Mouse (Mus musculus): ENCODE data around the gene Mvd. TPM values are rescaled to one million over a fixed set of nuclear protein-coding genes. Genes with fewer than 3 reads are reported as not detected.

Gene Mvd
- polyA plus RNA-seq, 1 experiment from 2014 or later: 64.9 TPM

DNA sequence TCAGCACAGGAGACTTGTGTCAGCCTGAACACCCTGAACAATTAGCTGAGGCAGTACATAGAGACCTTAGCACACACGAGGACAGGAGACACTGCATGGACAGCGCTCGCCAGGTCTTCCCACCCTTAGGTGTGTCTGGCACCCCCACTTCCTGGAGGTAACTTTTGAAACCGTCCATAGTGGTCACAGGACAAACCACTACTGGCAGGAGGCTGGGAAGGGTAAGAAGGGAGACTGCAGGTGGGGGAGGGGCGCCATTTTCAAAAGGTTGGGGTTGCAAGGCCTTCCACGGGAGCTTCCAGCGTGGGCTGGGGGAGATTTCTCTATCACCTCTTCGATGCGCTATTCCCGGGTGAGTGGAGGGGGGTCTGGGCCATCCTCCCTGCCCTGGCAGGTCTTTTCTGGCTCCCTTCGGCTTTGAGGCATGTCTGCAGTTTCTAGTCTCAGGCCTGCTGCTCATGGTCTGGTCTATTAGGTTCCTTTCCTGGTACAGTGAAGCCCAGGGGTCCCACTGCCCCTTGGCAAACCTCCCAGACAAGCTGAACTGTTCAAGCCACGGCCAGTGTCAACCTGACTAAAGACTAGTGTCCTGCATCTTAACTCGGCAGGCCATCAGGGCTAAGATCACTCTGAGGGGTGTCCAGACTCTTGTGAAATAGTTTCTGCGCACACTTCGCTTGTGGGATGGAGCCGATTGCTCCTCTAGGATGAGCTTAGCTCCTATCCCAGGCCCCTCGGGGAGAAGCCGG is 11.4 kb downstream of the Mvd start:
- WGBS: 45% methylated on average over 18 of the region's 18 CpGs
- H3K9me3 ChIP-seq (replicated peaks): no peaks in the 10 kb centered on the region
- peaks cover 23% of the 10 kb centered on the region for H3K4me1 ChIP-seq
- peak overlapping the region; percentile 63 for H3K4me3 ChIP-seq
- DNase-seq (ENCODE audit: low spot score): peak; percentile 54
- H3K27ac ChIP-seq: peak overlapping the region; percentile 84
- H3K36me3 ChIP-seq: peaks cover 41% of the 10 kb centered on the region
- no peaks in the 10 kb centered on the region for H3K27me3 ChIP-seq (ENCODE audit: low read depth, poor library complexity, severe bottlenecking)

DNA sequence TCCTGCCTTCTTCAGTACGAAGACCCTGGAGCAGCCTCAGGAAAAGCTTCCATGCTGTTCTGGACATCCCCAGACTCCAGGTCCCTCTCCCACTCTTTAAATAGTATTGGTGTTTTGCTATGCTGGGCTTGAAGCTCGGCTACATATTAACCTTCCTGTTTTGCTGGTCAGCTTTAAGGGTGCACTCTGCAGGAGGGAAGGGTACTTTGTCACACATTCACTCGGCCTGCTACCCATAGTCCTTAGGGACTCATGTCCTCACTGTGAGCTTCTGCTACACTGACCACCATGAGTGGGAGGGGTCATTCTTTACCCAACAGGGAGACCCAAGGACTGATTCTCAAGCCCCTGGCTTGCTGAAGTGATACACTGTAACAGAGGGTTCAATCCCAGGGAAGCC is 12.6 kb downstream of the Mvd start:
- H3K9me3 ChIP-seq (replicated peaks): no peaks in the 10 kb centered on the region
- DNase-seq (ENCODE audit: low spot score): no peak
- peaks cover 35% of the 10 kb centered on the region for H3K36me3 ChIP-seq
- no peak overlapping the region for H3K27ac ChIP-seq
- peaks cover 23% of the 10 kb centered on the region for H3K4me1 ChIP-seq
- WGBS: 83% methylated on average over 3 of the region's 3 CpGs
- no peaks in the 10 kb centered on the region for H3K27me3 ChIP-seq (ENCODE audit: low read depth, poor library complexity, severe bottlenecking)
- no peak overlapping the region for H3K4me3 ChIP-seq

- Histone ChIP-seq H3K27ac (no peak overlapping the region), H3K9me3 (replicated peaks) (no peaks in the 10 kb centered on the region), H3K4me1 (peaks cover 23% of the 10 kb centered on the region), H3K4me3 (no peak overlapping the region), H3K36me3 (peaks cover 30% of the 10 kb centered on the region), H3K27me3 (ENCODE audit: low read depth, poor library complexity, severe bottlenecking) (no peaks in the 10 kb centered on the region)
- 87% methylated on average over 10 of the region's 10 CpGs for WGBS
- DNase-seq (ENCODE audit: low spot score): no peak
Observed at GRCm38 (mm10) chr8:122430058-122430636, 13.1 kb downstream of the Mvd start.

DNA sequence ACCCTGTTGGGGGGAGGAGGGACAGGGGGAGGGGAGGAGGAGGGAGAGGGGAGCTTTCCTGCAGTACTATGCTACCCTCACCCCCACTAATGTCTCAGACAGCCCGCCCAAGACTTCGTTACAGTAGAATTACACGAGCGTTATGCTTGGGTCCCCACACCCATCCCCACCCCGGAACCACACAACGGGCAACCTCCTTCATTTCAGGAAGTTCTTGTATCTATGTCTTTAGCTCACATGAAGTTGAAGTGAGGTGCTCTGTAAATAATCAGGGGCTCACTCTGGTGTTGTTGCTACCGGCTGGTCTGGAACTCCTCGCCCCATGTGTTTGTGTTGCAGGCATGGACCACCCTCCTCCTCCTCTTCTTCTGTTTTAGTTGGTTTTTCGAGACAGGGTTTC is 15.1 kb downstream of the Mvd start:
- no peak overlapping the region for H3K4me3 ChIP-seq
- H3K9me3 ChIP-seq (replicated peaks): no peaks in the 10 kb centered on the region
- H3K4me1 ChIP-seq: peaks cover 20% of the 10 kb centered on the region
- no peak for DNase-seq (ENCODE audit: low spot score)
- no peaks in the 10 kb centered on the region for H3K27me3 ChIP-seq (ENCODE audit: low read depth, poor library complexity, severe bottlenecking)
- no peak overlapping the region for H3K27ac ChIP-seq
- 87% methylated on average over 9 of the region's 9 CpGs for WGBS
- 0 out of 2 replicates have a peak, but pooled peaks cover 12% of the 10 kb centered on the region for H3K36me3 ChIP-seq

DNA sequence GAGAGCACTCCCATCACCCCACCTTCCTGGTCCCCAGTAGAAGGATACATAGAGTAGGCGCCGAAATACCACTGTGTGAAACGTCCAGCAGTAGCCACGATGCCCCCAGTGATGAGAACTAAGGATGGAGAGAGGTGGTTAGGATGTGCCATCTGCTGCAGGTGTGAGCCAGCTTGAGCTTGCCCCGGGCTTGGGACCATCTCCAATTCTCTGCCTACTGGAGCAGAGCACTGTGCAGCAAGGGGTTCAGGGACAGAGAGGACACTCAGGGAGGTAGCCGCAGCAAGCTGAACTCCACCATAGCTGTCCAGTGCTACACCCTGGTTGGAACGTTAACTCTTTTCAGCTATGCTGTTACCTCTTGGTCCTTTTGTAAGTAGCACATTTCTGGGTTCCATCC is 15.6 kb downstream of the Mvd start:
- no peaks in the 10 kb centered on the region for H3K27me3 ChIP-seq (ENCODE audit: low read depth, poor library complexity, severe bottlenecking)
- H3K27ac ChIP-seq: no peak overlapping the region
- peaks cover 15% of the 10 kb centered on the region for H3K4me1 ChIP-seq
- no peak for DNase-seq (ENCODE audit: low spot score)
- H3K9me3 ChIP-seq (replicated peaks): no peaks in the 10 kb centered on the region
- H3K4me3 ChIP-seq: no peak overlapping the region
- 89% methylated on average over 7 of the region's 7 CpGs for WGBS
- H3K36me3 ChIP-seq: 0 out of 2 replicates have a peak, but pooled peaks cover 12% of the 10 kb centered on the region

DNA sequence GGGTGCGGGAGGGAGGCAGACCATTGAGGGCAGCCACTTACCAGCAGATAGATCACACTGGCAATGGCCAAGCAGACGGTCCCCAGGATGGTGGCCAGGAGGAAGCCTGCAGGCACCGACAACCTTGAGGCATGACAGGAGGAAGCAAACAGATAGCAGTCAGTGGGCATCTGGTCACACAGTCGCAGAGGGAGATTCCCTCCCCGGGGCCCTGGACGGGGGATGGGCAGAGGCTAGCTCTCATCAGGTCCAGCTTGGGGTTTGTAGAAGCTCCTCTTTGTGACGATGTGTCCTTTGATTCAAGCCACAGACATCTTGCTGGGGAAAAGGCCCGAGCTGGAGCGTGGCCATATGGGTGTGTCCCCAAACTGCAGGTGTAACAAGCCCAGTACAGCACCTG is 17.1 kb downstream of the Mvd start:
- Histone ChIP-seq H3K9me3 (replicated peaks) (no peaks in the 10 kb centered on the region), H3K36me3 (0 out of 2 replicates have a peak, but pooled peaks cover 12% of the 10 kb centered on the region), H3K4me1 (no peaks in the 10 kb centered on the region; the same call in 1 of the 2 replicates), H3K27ac (no peak overlapping the region), H3K27me3 (ENCODE audit: low read depth, poor library complexity, severe bottlenecking) (no peaks in the 10 kb centered on the region), H3K4me3 (no peak overlapping the region)
- 79% methylated on average over 9 of the region's 9 CpGs for WGBS
- no peak for DNase-seq (ENCODE audit: low spot score)

DNA sequence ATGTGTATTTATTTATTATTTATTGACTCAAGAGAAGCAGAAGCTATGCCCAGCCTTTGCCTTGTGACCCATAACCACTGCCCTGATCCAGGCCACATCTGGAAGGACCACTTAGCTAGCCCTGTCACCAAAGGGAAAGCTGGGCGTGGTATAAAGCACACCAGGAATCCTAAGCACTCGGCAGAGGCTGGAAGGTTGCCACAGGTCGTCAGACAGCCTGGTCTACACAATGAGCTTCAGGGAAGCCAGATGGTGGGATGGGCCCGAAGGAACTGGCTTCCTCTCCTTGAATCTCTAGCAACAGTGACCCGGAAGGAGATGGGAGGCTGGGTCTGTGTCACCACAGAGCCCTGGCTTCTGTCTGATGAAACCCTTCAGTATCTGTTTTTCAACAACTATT is 19.6 kb downstream of the Mvd start:
- WGBS: 59% methylated on average over 5 of the region's 5 CpGs
- peaks cover 26% of the 10 kb centered on the region for H3K36me3 ChIP-seq

GRCm38 (mm10) chr8:122423217-122423616 is 20.0 kb downstream of the Mvd start:
- 87% methylated on average over 24 of the region's 24 CpGs for WGBS
- H3K36me3 ChIP-seq: peaks cover 31% of the 10 kb centered on the region
- H3K9me3 ChIP-seq (replicated peaks): no peaks in the 10 kb centered on the region
- H3K27me3 ChIP-seq (ENCODE audit: low read depth, poor library complexity, severe bottlenecking): no peaks in the 10 kb centered on the region
- H3K4me3 ChIP-seq: no peak overlapping the region
- no peak for DNase-seq (ENCODE audit: low spot score)
- H3K27ac ChIP-seq: no peak overlapping the region
- no peaks in the 10 kb centered on the region for H3K4me1 ChIP-seq

More for the DNA sequence above, 19.6 kb downstream of the Mvd start:
- Histone ChIP-seq H3K9me3 (replicated peaks) (no peaks in the 10 kb centered on the region), H3K27me3 (ENCODE audit: low read depth, poor library complexity, severe bottlenecking) (no peaks in the 10 kb centered on the region), H3K4me3 (no peak overlapping the region), H3K27ac (no peak overlapping the region), H3K4me1 (no peaks in the 10 kb centered on the region)
- no peak for DNase-seq (ENCODE audit: low spot score)

GRCm38 (mm10) chr8:122421376-122422070 is 21.7 kb downstream of the Mvd start, which contains the start of gene Il17c:
Gene Il17c, plus strand, starts transcription at chr8:122422020.
- no peaks in the 10 kb centered on the region for H3K4me1 ChIP-seq
- no peak within 1 kb of the TSS for H3K4me3 ChIP-seq
- no peak for DNase-seq (ENCODE audit: low spot score)
- 87% methylated on average over 14 of the region's 14 CpGs for WGBS
- no peaks in the 10 kb centered on the region for H3K9me3 ChIP-seq (replicated peaks)
- peaks cover 44% of the 10 kb centered on the region for H3K36me3 ChIP-seq
- H3K27ac ChIP-seq: 0 out of 2 replicates have a peak within 1 kb of the TSS, but pooled peaks have one; percentile 17
- H3K27me3 ChIP-seq (ENCODE audit: low read depth, poor library complexity, severe bottlenecking): no peaks in the 10 kb centered on the region

- H3K4me3 ChIP-seq: no peak overlapping the region
- no peak overlapping the region for H3K27ac ChIP-seq
- H3K27me3 ChIP-seq (ENCODE audit: low read depth, poor library complexity, severe bottlenecking): no peaks in the 10 kb centered on the region
- peaks cover 54% of the 10 kb centered on the region for H3K36me3 ChIP-seq
- no peaks in the 10 kb centered on the region for H3K4me1 ChIP-seq
- no peaks in the 10 kb centered on the region for H3K9me3 ChIP-seq (replicated peaks)
- DNase-seq (ENCODE audit: low spot score): no peak
- 78% methylated on average over 9 of the region's 9 CpGs for WGBS
Observed at GRCm38 (mm10) chr8:122419881-122420555, 23.2 kb downstream of the Mvd start.

- H3K36me3 ChIP-seq: peaks cover 96% of the 10 kb centered on the region
- no peaks in the 10 kb centered on the region for H3K4me1 ChIP-seq
- no peak overlapping the region for H3K4me3 ChIP-seq
- 95% methylated on average over 6 of the region's 6 CpGs for WGBS
- H3K27me3 ChIP-seq (ENCODE audit: low read depth, poor library complexity, severe bottlenecking): no peaks in the 10 kb centered on the region
- no peaks in the 10 kb centered on the region for H3K9me3 ChIP-seq (replicated peaks)
- DNase-seq (ENCODE audit: low spot score): no peak
- no peak overlapping the region for H3K27ac ChIP-seq
Observed at GRCm38 (mm10) chr8:122415554-122415953, 27.7 kb downstream of the Mvd start.

DNA sequence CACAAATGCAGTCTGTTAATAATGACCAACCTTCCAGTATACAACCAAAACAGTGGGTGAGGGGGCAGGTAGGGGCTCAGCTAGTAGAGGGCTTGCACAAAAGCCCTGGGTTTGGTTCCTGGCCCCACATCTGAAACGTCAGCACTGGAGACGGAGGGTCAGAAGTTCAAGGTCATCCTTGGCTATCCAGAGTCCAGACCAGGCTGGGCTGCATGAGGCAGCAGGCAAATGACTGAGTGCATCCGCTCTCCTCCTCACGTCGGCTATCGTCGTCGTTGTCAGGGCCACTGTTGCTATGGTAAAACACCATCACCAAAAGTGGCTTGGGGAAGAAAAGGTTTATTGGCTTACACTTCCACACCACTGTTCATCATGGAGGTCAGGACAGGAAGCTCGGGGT is 28.9 kb downstream of the Mvd start:
- no peak overlapping the region for H3K4me3 ChIP-seq
- H3K27ac ChIP-seq: no peak overlapping the region
- H3K27me3 ChIP-seq (ENCODE audit: low read depth, poor library complexity, severe bottlenecking): no peaks in the 10 kb centered on the region
- H3K36me3 ChIP-seq: peaks cover 100% of the 10 kb centered on the region
- no peaks in the 10 kb centered on the region for H3K4me1 ChIP-seq
- H3K9me3 ChIP-seq (replicated peaks): no peaks in the 10 kb centered on the region
- 90% methylated on average over 9 of the region's 9 CpGs for WGBS
- no peak for DNase-seq (ENCODE audit: low spot score)
